ENCODE assay signal across 8 mouse cellular contexts in genomic region chr8:54529382-54530296, GRCm38 (mm10). TPM values are rescaled to one million over a fixed set of nuclear protein-coding genes. Genes with fewer than 3 reads are reported as not detected.
DNase-seq lines count a peak whose midpoint lies in the region; ATAC-seq and TF ChIP-seq lines count a peak whose summit lies in the region.

Gene Asb5 (plus strand): TSS chr8:54529580.
Gene Spcs3 (minus strand): TSS chr8:54529998.

- no peaks in the 10 kb centered on the region for H3K27me3 ChIP-seq in erythroblast, embryonic 14.5 days (ENCODE audit: control insufficient read depth)
- H3K27me3 ChIP-seq in heart, embryonic 11.5 days (ENCODE audit: control insufficient read depth, insufficient read depth, low read length), result no peaks in the 10 kb centered on the region
- H3K27me3 ChIP-seq in kidney, embryonic 16.5 days (ENCODE audit: insufficient read depth, low read length), result no peaks in the 10 kb centered on the region
- no peaks in the 10 kb centered on the region for H3K27me3 ChIP-seq in liver, adult 2 months (ENCODE audit: control insufficient read depth, insufficient read depth, low read length)
- no peaks in the 10 kb centered on the region for H3K27me3 ChIP-seq in myocyte (ENCODE audit: control insufficient read depth, insufficient read depth, insufficient read length)
- H3K27me3 ChIP-seq in splenic B cell, adult 2 months (ENCODE audit: control insufficient read depth, insufficient read depth, low read length, poor library complexity, severe bottlenecking), result no peaks in the 10 kb centered on the region

- H3ac ChIP-seq in myocyte (ENCODE audit: control insufficient read depth, insufficient read length), result peak within 1 kb of the TSS; percentile 76

- peaks cover 32% of the 10 kb centered on the region for H3K4me1 ChIP-seq in erythroblast, embryonic 14.5 days (ENCODE audit: control insufficient read depth)
- peaks cover 11% of the 10 kb centered on the region; the same call in 1 of the 2 replicates for H3K4me1 ChIP-seq in heart, embryonic 11.5 days (ENCODE audit: control insufficient read depth, insufficient read depth, low read length)
- peaks cover 16% of the 10 kb centered on the region for H3K4me1 ChIP-seq in kidney, embryonic 16.5 days (ENCODE audit: insufficient read depth, low read length)
- H3K4me1 ChIP-seq in liver, adult 2 months (ENCODE audit: control insufficient read depth, insufficient read depth, low read length), result peaks cover 4% of the 10 kb centered on the region; the same call in 1 of the 2 replicates

- TF ChIP-seq CTCF in brain, embryonic 14.5 days (IDR thresholded peaks at IDR 0.05; ENCODE audit: borderline replicate concordance, extremely low read depth, insufficient read depth, insufficient read length), result no peak
- TF ChIP-seq CTCF in liver, adult 2 months (IDR thresholded peaks at IDR 0.05; ENCODE audit: low read depth, low read length), result no peak

- H3K36me3 ChIP-seq in erythroblast, embryonic 14.5 days (ENCODE audit: control insufficient read depth), result peaks cover 21% of the 10 kb centered on the region
- no peaks in the 10 kb centered on the region for H3K36me3 ChIP-seq in heart, embryonic 11.5 days (ENCODE audit: control insufficient read depth, insufficient read depth, low read length)
- peaks cover 9% of the 10 kb centered on the region for H3K36me3 ChIP-seq in kidney, embryonic 16.5 days (ENCODE audit: insufficient read depth, low read length)
- H3K36me3 ChIP-seq in liver, adult 2 months (ENCODE audit: control insufficient read depth, insufficient read depth, low read length), result peaks cover 4% of the 10 kb centered on the region
- H3K36me3 ChIP-seq in myocyte (ENCODE audit: control insufficient read depth, insufficient read depth), result peaks cover 6% of the 10 kb centered on the region
- H3K36me3 ChIP-seq in splenic B cell, adult 2 months (ENCODE audit: control insufficient read depth, insufficient read depth, low read length, poor library complexity, severe bottlenecking), result 0 out of 2 replicates have a peak, but pooled peaks cover 2% of the 10 kb centered on the region

- under 1% methylated on average over 75 of the region's 89 CpGs for WGBS in heart, embryonic 11.5 days (ENCODE audit: insufficient replicate concordance)
- WGBS in kidney, embryonic 16.5 days, result under 1% methylated on average over 72 of the region's 89 CpGs
- WGBS in liver, adult 2 months, result under 1% methylated on average over 89 of the region's 89 CpGs

- H3K9me3 ChIP-seq in erythroblast, embryonic 14.5 days (ENCODE audit: control insufficient read depth, low read length), result no peaks in the 10 kb centered on the region
- no peaks in the 10 kb centered on the region for H3K9me3 ChIP-seq in heart, embryonic 11.5 days (replicated peaks; ENCODE audit: control insufficient read depth, low read length)
- no peaks in the 10 kb centered on the region for H3K9me3 ChIP-seq in kidney, embryonic 16.5 days (ENCODE audit: low read length)

- TF ChIP-seq POLR2A in brain, embryonic 14.5 days (IDR thresholded peaks at IDR 0.05; ENCODE audit: borderline replicate concordance, extremely low read depth, insufficient read depth, insufficient read length, poor library complexity, severe bottlenecking), result peak; percentile 55; the same call in 1 of the 2 replicates
- peak; percentile 46; the same call in 1 of the 2 replicates for TF ChIP-seq POLR2A in liver, adult 2 months (IDR thresholded peaks at IDR 0.05; ENCODE audit: extremely low read depth, insufficient read depth, low read length)
- peak; percentile 84 for TF ChIP-seq POLR2A in myocyte (IDR thresholded peaks at IDR 0.05; ENCODE audit: insufficient read length, low read depth)

- peaks cover 12% of the 10 kb centered on the region; the same call in 1 of the 2 replicates for H3K79me2 ChIP-seq in liver, adult 2 months (ENCODE audit: control insufficient read depth, insufficient read depth, low read length)
- peaks cover 43% of the 10 kb centered on the region for H3K79me2 ChIP-seq in myocyte (ENCODE audit: control insufficient read depth, insufficient read depth)

- ATAC-seq in heart, embryonic 11.5 days (replicated peaks; ENCODE audit: insufficient number of reproducible peaks, low FRiP score, low TSS enrichment), result peak; percentile 94
- ATAC-seq in kidney, embryonic 16.5 days (ENCODE audit: low FRiP score, low TSS enrichment), result peak; percentile 96

- peak within 1 kb of the TSS; percentile 74 for H3K4me2 ChIP-seq in heart, embryonic 11.5 days
- H3K4me2 ChIP-seq in kidney, embryonic 16.5 days (replicated peaks; ENCODE audit: low read depth, low read length), result peak within 1 kb of the TSS; percentile 66
- H3K4me2 ChIP-seq in myocyte (ENCODE audit: low read depth), result peak within 1 kb of the TSS; percentile 98

- peak within 1 kb of the TSS; percentile 78 for H3K4me3 ChIP-seq in erythroblast, embryonic 14.5 days (replicated peaks)
- H3K4me3 ChIP-seq in heart, embryonic 11.5 days (ENCODE audit: low read depth, low read length), result peak within 1 kb of the TSS; percentile 90
- H3K4me3 ChIP-seq in kidney, embryonic 16.5 days (ENCODE audit: low read length), result peak within 1 kb of the TSS; percentile 96
- peak within 1 kb of the TSS; percentile 86 for H3K4me3 ChIP-seq in liver, adult 2 months (ENCODE audit: insufficient read depth, low read depth, low read length)
- H3K4me3 ChIP-seq in myocyte, result peak within 1 kb of the TSS; percentile 62

- DNase-seq in B cell, adult 2 months, result peak; percentile 96 to 97
- peak; percentile 98 for DNase-seq in brain, embryonic 14.5 days (ENCODE audit: low read depth)
- DNase-seq in liver, adult 2 months (ENCODE audit: extremely low read depth, low read depth, low spot score), result peak; percentile 84
- DNase-seq in splenic B cell, adult 2 months (ENCODE audit: low read depth, low spot score), result peak; percentile 97

- H3K9ac ChIP-seq in heart, embryonic 11.5 days (ENCODE audit: low read depth, low read length), result peak within 1 kb of the TSS; percentile 88
- peak within 1 kb of the TSS; percentile 91 for H3K9ac ChIP-seq in kidney, embryonic 16.5 days (replicated peaks; ENCODE audit: low read length)
- peak within 1 kb of the TSS; percentile 94 for H3K9ac ChIP-seq in liver, adult 2 months (ENCODE audit: low read depth, low read length)

- H3K27ac ChIP-seq in heart, embryonic 11.5 days (ENCODE audit: low read depth, low read length), result peak within 1 kb of the TSS; percentile 83
- peak within 1 kb of the TSS; percentile 88 for H3K27ac ChIP-seq in kidney, embryonic 16.5 days (ENCODE audit: low read length)
- peak within 1 kb of the TSS; percentile 82 for H3K27ac ChIP-seq in liver, adult 2 months (replicated peaks; ENCODE audit: insufficient read depth, low read depth, low read length)

TF ChIP-seq in myocyte, 11 proteins besides CTCF, POLR2A, EP300 and RAD21:
- TF ChIP-seq E2F4 (IDR thresholded peaks at IDR 0.05; ENCODE audit: insufficient read depth), result peak; percentile 19
- peak in 2 of 3 experiments; percentile 7 to 28 for TF ChIP-seq MYOG (IDR thresholded peaks at IDR 0.05; ENCODE audit: control insufficient read depth in 1 of 3, insufficient read depth in 1 of 3, insufficient read length in 2 of 3, low read depth in 2 of 3)
- peak; percentile 79 for TF ChIP-seq POLR2AphosphoS2 (IDR thresholded peaks at IDR 0.05; ENCODE audit: insufficient read length, low read depth)
- TF ChIP-seq MYOD1 (IDR thresholded peaks at IDR 0.05; ENCODE audit: control insufficient read depth in 1 of 3, insufficient read length in 2 of 3, low read depth in 2 of 3), result no peak
- TF ChIP-seq SRF (IDR thresholded peaks at IDR 0.05; ENCODE audit: control insufficient read depth, insufficient read length, low read depth), result peak; percentile 15

RNA-seq across cellular contexts. Expression of gene Asb5, which starts in this region (rescaled TPM):
- polyA plus RNA-seq in brain, embryonic 14.5 days (2012; rRNA removed), result 1.6 and 2.0 TPM in 2 replicates
- not detected in 2 replicates for polyA plus RNA-seq in erythroblast, embryonic 14.5 days (2012)
- polyA plus RNA-seq in heart, embryonic 11.5 days (2014; fragmentation: Nextera tagmentation; extraction: Ambion mirVana), result 5.5 and 6.8 TPM in 2 replicates
- polyA plus RNA-seq in kidney, embryonic 16.5 days (2015; fragmentation: Nextera tagmentation; extraction: Ambion mirVana), result 6.6 and 6.8 TPM in 2 replicates
- total RNA-seq in liver, adult 2 months (2014; rRNA removed), result 0.09 and 0.40 TPM in 2 replicates
- 0.38 and 0.83 TPM in 2 replicates for polyA plus RNA-seq in liver, adult 2 months (2012; rRNA removed)
- polyA plus RNA-seq in myocyte (2012; fragmentation: generic; extraction: Trizol), result 144 TPM

RNA-seq across cellular contexts. Expression of gene Spcs3, which starts in this region (rescaled TPM):
- polyA plus RNA-seq in brain, embryonic 14.5 days (2012; rRNA removed), result 22.6 and 26.9 TPM in 2 replicates
- polyA plus RNA-seq in erythroblast, embryonic 14.5 days (2012), result 0.41 and 0.48 TPM in 2 replicates
- 71.1 and 77.9 TPM in 2 replicates for polyA plus RNA-seq in heart, embryonic 11.5 days (2014; fragmentation: Nextera tagmentation; extraction: Ambion mirVana)
- 98.0 and 99.3 TPM in 2 replicates for polyA plus RNA-seq in kidney, embryonic 16.5 days (2015; fragmentation: Nextera tagmentation; extraction: Ambion mirVana)
- 82.3 and 83.2 TPM in 2 replicates for total RNA-seq in liver, adult 2 months (2014; rRNA removed)
- 13.5 TPM in 2 replicates for polyA plus RNA-seq in liver, adult 2 months (2012; rRNA removed)
- polyA plus RNA-seq in myocyte (2012; fragmentation: generic; extraction: Trizol), result 18.3 TPM

Comparison
In these comparisons a context has a peak if more than half of its experiments do, and no peak if none do; other contexts are left out.
1. Peak in every context shown above with its lines: DNase-seq, ATAC-seq, H3K4me3 ChIP-seq and H3K27ac ChIP-seq.
2. RNA of gene Asb5 (polyA plus RNA-seq): 144 TPM in myocyte (single experiment); 6.6 to 6.8 TPM in kidney, embryonic 16.5 days, 5.5 to 6.8 TPM in heart, embryonic 11.5 days, 1.6 to 2.0 TPM in brain, embryonic 14.5 days, 0.38 to 0.83 TPM in liver, adult 2 months and not detected in erythroblast, embryonic 14.5 days; every median in the first group is over 10 times any median in the second.